Mouse (Mus musculus) MEL (cell line): Measurements from ENCODE around the gene Gm10188.

Experiments used
- CHD2 ChIP-seq: IDR thresholded peaks from 2 replicates; pipeline ENCODE4 v1.6.1; 2011; ENCODE audit warnings: low read length, improper control_type of control experiment
- CTCF ChIP-seq, 3 experiments: IDR thresholded peaks in 2 of 3; conservative IDR thresholded peaks in 1 of 3; 2 replicates each; pipeline ENCODE4 v1.5.1; 2011 to 2012; ENCODE audit warnings: low read length in 3 of 3, low read depth in 2 of 3, mild to moderate bottlenecking in 2 of 3, improper control_type of control experiment in 1 of 3, inconsistent platforms in 1 of 3, mixed read lengths in 1 of 3, moderate library complexity in 1 of 3; ENCODE audit not compliant: control insufficient read depth in 1 of 3, insufficient read depth in 1 of 3, poor library complexity in 1 of 3, severe bottlenecking in 1 of 3
- EP300 ChIP-seq, 2 experiments: IDR thresholded peaks; 2 replicates each; pipeline ENCODE4 v1.6.1; 2011; ENCODE audit warnings: improper control_type of control experiment in 2 of 2, low read length in 2 of 2, low read depth in 1 of 2, mild to moderate bottlenecking in 1 of 2
- POLR2A ChIP-seq, 2 experiments: IDR thresholded peaks; 2 replicates each; pipeline ENCODE4 v1.6.1; 2011 to 2012; ENCODE audit warnings: low read length in 2 of 2, mild to moderate bottlenecking in 2 of 2, control low read depth in 1 of 2, improper control_type of control experiment in 1 of 2, low read depth in 1 of 2, moderate library complexity in 1 of 2; ENCODE audit not compliant: control insufficient read depth in 1 of 2, insufficient read depth in 1 of 2, poor library complexity in 1 of 2
- USF2 ChIP-seq, 2 experiments: IDR thresholded peaks; 2 replicates each; pipeline ENCODE4 v1.6.1; 2011 to 2012; ENCODE audit warnings: improper control_type of control experiment in 2 of 2, low read length in 2 of 2, borderline replicate concordance in 1 of 2, inconsistent platforms in 1 of 2, low read depth in 1 of 2, mild to moderate bottlenecking in 1 of 2; ENCODE audit not compliant: insufficient read depth in 1 of 2

DNA sequence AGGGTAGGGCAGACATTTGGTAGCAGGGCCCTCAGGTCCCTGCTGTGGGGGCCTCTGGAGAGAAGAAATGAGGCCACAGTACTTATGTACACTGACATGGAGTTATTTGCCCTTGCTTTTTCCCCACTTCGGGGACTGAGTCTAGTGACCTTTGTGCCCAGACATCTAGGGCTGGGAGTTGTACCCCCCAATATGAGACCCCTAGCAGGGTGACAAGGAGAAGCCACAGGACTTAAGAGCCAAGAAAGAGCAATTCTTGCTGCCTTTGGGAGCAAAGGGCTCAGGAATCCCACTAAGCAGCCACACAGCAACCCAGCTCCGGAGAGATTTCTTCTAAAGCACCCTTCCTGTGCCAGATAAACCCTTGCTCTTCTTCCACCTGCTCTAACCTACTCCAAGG, 27.6 kb downstream of the Gm10188 start:
- TF ChIP-seq CTCF (IDR thresholded peaks at IDR 0.05 in 2 of 3, conservative IDR thresholded peaks at IDR 0.05 in 1 of 3; ENCODE audit: control insufficient read depth in 1 of 3, insufficient read depth in 1 of 3, low read depth in 2 of 3, low read length in 3 of 3, poor library complexity in 1 of 3, severe bottlenecking in 1 of 3), result no peak
- TF ChIP-seq EP300 (IDR thresholded peaks at IDR 0.05; ENCODE audit: low read depth in 1 of 2, low read length in 2 of 2), result no peak
- no peak for TF ChIP-seq POLR2A (IDR thresholded peaks at IDR 0.05; ENCODE audit: control insufficient read depth in 1 of 2, insufficient read depth in 1 of 2, low read depth in 1 of 2, low read length in 2 of 2, poor library complexity in 1 of 2)
- TF ChIP-seq USF2 (IDR thresholded peaks at IDR 0.05; ENCODE audit: borderline replicate concordance in 1 of 2, insufficient read depth in 1 of 2, low read depth in 1 of 2, low read length in 2 of 2), result no peak
- no peak for TF ChIP-seq CHD2
